Mouse (Mus musculus): ENCODE results near the gene Mthfsd. TPM values are rescaled to one million over a fixed set of nuclear protein-coding genes. Genes with fewer than 3 reads are reported as not detected.

The Mthfsd gene
- polyA plus RNA-seq, 1 experiment from 2014 or later = 45.8 TPM

GRCm38 (mm10) chr8:121062521-121062920, 45.7 kb downstream of the Mthfsd start:
- no peaks in the 10 kb centered on the region for H3K36me3 ChIP-seq
- no peak overlapping the region for H3K4me3 ChIP-seq
- WGBS = 91% methylated on average over 6 of the region's 6 CpGs
- no peaks in the 10 kb centered on the region for H3K4me1 ChIP-seq (replicated peaks)
- no peak overlapping the region for H3K4me2 ChIP-seq
- H3K9me3 ChIP-seq (replicated peaks) = no peaks in the 10 kb centered on the region
- peaks cover 89% of the 10 kb centered on the region for H3K27me3 ChIP-seq (replicated peaks)
- ATAC-seq (ENCODE audit: insufficient number of reproducible peaks, low FRiP score) = no peak
- no peak overlapping the region for H3K27ac ChIP-seq (ENCODE audit: poor library complexity, severe bottlenecking)
- H3K9ac ChIP-seq = no peak overlapping the region

- no peak overlapping the region for H3K9ac ChIP-seq
- H3K27me3 ChIP-seq (replicated peaks) = peaks cover 89% of the 10 kb centered on the region
- H3K27ac ChIP-seq (ENCODE audit: poor library complexity, severe bottlenecking) = no peak overlapping the region
- H3K9me3 ChIP-seq (replicated peaks) = no peaks in the 10 kb centered on the region
- H3K4me2 ChIP-seq = no peak overlapping the region
- H3K4me3 ChIP-seq = no peak overlapping the region
- ATAC-seq (ENCODE audit: insufficient number of reproducible peaks, low FRiP score) = no peak
- no peaks in the 10 kb centered on the region for H3K36me3 ChIP-seq
- 81% methylated on average over 7 of the region's 7 CpGs for WGBS
- H3K4me1 ChIP-seq (replicated peaks) = no peaks in the 10 kb centered on the region
Measured at GRCm38 (mm10) chr8:121059098-121059497, 49.1 kb downstream of the Mthfsd start.

GRCm38 (mm10) chr8:121058081-121058480, 50.1 kb downstream of the Mthfsd start:
- peaks cover 86% of the 10 kb centered on the region for H3K27me3 ChIP-seq (replicated peaks)

GRCm38 (mm10) chr8:121047441-121047840, 60.8 kb downstream of the Mthfsd start:
- H3K36me3 ChIP-seq = no peaks in the 10 kb centered on the region
- no peaks in the 10 kb centered on the region for H3K4me1 ChIP-seq (replicated peaks)
- H3K27me3 ChIP-seq (replicated peaks) = peaks cover 32% of the 10 kb centered on the region; the same call in 1 of the 2 replicates
- no peak overlapping the region for H3K9ac ChIP-seq
- no peak overlapping the region for H3K4me3 ChIP-seq
- H3K9me3 ChIP-seq (replicated peaks) = no peaks in the 10 kb centered on the region
- ATAC-seq (ENCODE audit: insufficient number of reproducible peaks, low FRiP score) = no peak
- H3K27ac ChIP-seq (ENCODE audit: poor library complexity, severe bottlenecking) = no peak overlapping the region
- no peak overlapping the region for H3K4me2 ChIP-seq
- WGBS = 57% methylated on average over 9 of the region's 9 CpGs

More at GRCm38 (mm10) chr8:121058081-121058480, 50.1 kb downstream of the Mthfsd start:
- H3K4me1 ChIP-seq (replicated peaks) = no peaks in the 10 kb centered on the region
- H3K36me3 ChIP-seq = no peaks in the 10 kb centered on the region
- WGBS = 75% methylated on average over 9 of the region's 9 CpGs
- no peak overlapping the region for H3K9ac ChIP-seq
- H3K4me2 ChIP-seq = no peak overlapping the region
- no peaks in the 10 kb centered on the region for H3K9me3 ChIP-seq (replicated peaks)
- no peak overlapping the region for H3K4me3 ChIP-seq
- ATAC-seq (ENCODE audit: insufficient number of reproducible peaks, low FRiP score) = no peak
- no peak overlapping the region for H3K27ac ChIP-seq (ENCODE audit: poor library complexity, severe bottlenecking)

- Histone ChIP-seq H3K27me3 (replicated peaks) (peaks cover 49% of the 10 kb centered on the region), H3K4me1 (replicated peaks) (no peaks in the 10 kb centered on the region), H3K4me3 (no peak overlapping the region), H3K9me3 (replicated peaks) (no peaks in the 10 kb centered on the region), H3K4me2 (no peak overlapping the region), H3K9ac (no peak overlapping the region), H3K36me3 (no peaks in the 10 kb centered on the region), H3K27ac (ENCODE audit: poor library complexity, severe bottlenecking) (no peak overlapping the region)
- 56% methylated on average over 19 of the region's 19 CpGs for WGBS
- ATAC-seq (ENCODE audit: insufficient number of reproducible peaks, low FRiP score) = no peak
Measured at GRCm38 (mm10) chr8:121043719-121044440, 64.3 kb downstream of the Mthfsd start.

Small RNA genes within 50 kb of the gene (microRNA-seq; reads per million reads assigned to microRNA genes)
- not detected for gene Gm27530

Other genes with a start within 250 kb of the Mthfsd start
- gene Foxf1, start 24.0 kb downstream of the Mthfsd start, polyA plus RNA-seq (2016; fragmentation: Nextera tagmentation; extraction: Ambion mirVana) = 0.68 and 3.7 TPM in 2 replicates
- gene Foxc2, start 7.8 kb upstream of the Mthfsd start, polyA plus RNA-seq (2016; fragmentation: Nextera tagmentation; extraction: Ambion mirVana) = 20.7 and 20.8 TPM in 2 replicates
- gene Foxl1, start 19.5 kb upstream of the Mthfsd start, polyA plus RNA-seq (2016; fragmentation: Nextera tagmentation; extraction: Ambion mirVana) = 0.78 and 1.2 TPM in 2 replicates